Mouse (Mus musculus) brown adipose tissue, adult 24 weeks (tissue): ENCODE measurements at regions not wholly inside any gene's neighbourhood (a gene's known extent, or its start where the extent isn't known, plus 50 kb on each side); places are given as distances from the start of the nearest gene placed in this dataset.

ENCODE experiments used
- H3K27ac ChIP-seq: fragments of 200-500 bp; replicated peaks from 2 replicates; pipeline ENCODE4 v1.5.1; 2012; ENCODE audit warnings: low read depth, mild to moderate bottlenecking, low read length
- H3K4me1 ChIP-seq: fragments of 200-500 bp; 2 replicates; pipeline ENCODE4 v1.6.1; 2012; ENCODE audit warnings: low read length, mixed read lengths; ENCODE audit not compliant: control insufficient read depth, insufficient read depth, insufficient read length
- H3K4me3 ChIP-seq: fragments of 200-500 bp; 2 replicates; pipeline ENCODE4 v1.5.1; 2012; ENCODE audit warnings: low read depth, mild to moderate bottlenecking, low read length, moderate library complexity; ENCODE audit not compliant: insufficient read depth

DNA sequence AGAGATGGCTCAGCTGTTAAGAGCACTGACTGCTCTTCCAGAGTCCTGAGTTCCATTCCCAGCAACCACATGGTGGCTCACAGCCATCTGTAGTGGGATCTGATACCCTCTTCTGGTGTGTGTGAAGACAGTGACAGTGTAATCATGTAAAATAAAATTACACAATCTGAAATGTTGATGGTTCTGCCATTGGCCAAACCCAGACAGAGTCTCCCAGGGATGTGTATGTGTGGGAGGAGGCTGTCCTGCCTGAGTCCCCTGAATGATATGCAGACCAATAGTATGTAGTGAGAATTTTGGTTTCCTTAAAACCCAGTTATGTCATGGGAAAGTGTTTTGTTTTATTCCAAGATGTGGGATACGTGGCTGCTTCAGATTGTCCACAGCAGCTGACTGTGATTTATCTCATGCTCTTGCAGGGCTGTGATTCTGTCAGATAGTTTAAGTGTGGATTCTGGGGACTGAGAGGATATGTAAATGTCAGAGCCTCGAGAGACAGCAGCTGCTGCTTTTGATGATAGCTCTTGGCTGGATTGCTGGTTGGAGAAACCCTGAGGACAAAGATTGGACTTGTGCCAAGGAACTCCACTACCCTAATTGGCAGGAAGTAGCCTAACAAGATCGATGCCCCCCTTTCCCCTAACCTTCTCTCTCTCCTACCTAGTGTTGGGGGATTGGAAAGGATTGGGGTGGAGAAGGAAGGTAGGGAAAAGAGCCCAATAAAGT lies 321.6 kb upstream of the Arglu1 start:
- H3K27ac ChIP-seq = no peak overlapping the region
- no peaks in the 10 kb centered on the region for H3K4me1 ChIP-seq
- no peak overlapping the region for H3K4me3 ChIP-seq

DNA sequence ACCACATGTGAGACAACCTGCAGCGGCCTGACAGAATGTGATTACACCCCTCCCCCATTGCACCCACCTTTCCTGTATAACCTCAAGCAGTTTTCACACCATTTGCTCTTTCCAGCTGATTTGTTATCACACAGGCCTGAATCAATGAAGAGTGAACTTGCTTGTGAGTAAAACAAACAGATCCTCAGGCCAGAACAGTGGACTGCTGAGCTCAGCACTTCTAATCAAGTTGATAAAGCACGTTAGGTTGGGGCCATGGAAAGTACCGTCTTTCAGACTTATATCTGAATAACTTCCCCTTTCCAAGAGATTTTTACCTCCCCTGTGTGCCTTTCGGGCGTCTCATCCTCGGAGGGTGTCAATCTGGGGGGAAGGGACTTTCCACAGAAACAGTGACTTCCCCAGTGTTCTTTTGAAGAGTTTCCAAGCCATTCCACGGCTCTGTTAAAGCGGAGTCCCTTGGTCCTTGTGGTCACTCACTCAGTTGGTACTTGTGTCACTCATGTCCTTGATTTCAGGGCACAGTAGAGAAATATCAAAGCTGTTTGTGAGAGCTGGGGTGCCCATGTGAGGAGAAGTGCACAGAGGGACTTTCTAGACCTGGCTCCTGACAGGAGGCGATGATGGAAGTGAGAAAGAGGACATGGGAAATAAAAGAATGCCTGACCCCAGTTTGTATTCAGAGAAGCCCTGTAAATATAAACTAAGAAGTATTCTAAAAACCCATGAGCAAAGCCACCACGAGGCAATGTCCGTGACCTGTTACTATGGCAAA lies 317.9 kb upstream of the Arglu1 start:
- Histone ChIP-seq H3K4me1 (no peaks in the 10 kb centered on the region), H3K27ac (no peak overlapping the region), H3K4me3 (no peak overlapping the region)

DNA sequence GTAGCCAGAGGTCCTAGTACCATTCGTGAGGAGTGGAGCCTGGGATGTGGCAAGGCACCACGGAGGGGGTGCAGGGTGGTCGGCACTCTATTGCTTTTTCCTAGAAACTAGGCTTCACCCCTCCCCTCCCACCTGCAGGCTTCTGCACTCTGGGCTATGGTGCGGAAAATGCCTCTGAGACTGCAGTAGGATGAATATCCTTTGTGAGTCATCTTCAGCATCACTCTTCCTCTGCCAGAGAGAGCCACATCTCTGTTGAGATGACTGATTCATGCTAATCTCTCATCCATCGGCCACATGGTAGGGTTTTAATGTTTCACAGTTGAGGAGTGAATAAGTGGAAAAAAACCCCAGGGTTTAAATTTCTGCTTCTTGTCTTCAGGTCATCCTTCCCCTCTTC lies 309.6 kb upstream of the Arglu1 start:
- H3K27ac ChIP-seq = no peak overlapping the region
- H3K4me1 ChIP-seq = 0 out of 2 replicates have a peak, but pooled peaks cover 2% of the 10 kb centered on the region
- no peak overlapping the region for H3K4me3 ChIP-seq

GRCm38 (mm10) chr8:8997621-8998020 lies 307.3 kb upstream of the Arglu1 start:
- Histone ChIP-seq H3K27ac (no peak overlapping the region), H3K4me1 (0 out of 2 replicates have a peak, but pooled peaks cover 6% of the 10 kb centered on the region), H3K4me3 (no peak overlapping the region)

GRCm38 (mm10) chr8:8994596-8995189 lies 304.4 kb upstream of the Arglu1 start:
- Histone ChIP-seq H3K4me3 (peak overlapping the region; percentile 24), H3K27ac (peak overlapping the region; percentile 84), H3K4me1 (peaks cover 15% of the 10 kb centered on the region; the same call in 1 of the 2 replicates)

DNA sequence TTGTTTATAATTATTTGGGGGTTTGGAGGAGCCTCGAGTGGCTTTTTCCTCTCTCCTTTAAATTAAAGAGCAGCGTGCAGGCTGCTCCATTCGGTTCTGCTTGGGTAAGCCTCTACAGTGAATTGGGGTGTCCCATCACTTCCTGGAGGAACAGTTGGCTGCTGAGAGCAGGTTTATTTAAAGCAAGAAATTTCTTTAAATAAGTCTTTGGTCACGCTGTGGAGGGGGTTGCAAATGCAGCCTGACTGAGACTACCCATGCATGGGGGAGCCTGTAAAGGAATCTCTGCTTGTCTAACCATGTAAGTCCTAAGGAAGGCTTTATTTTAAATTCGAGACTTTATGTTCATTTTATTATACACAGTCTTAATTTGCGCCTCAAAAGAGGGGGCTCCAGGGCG lies 303.7 kb upstream of the Arglu1 start:
- Histone ChIP-seq H3K4me3 (no peak overlapping the region), H3K4me1 (peaks cover 15% of the 10 kb centered on the region; the same call in 1 of the 2 replicates), H3K27ac (peak overlapping the region; percentile 81)

DNA sequence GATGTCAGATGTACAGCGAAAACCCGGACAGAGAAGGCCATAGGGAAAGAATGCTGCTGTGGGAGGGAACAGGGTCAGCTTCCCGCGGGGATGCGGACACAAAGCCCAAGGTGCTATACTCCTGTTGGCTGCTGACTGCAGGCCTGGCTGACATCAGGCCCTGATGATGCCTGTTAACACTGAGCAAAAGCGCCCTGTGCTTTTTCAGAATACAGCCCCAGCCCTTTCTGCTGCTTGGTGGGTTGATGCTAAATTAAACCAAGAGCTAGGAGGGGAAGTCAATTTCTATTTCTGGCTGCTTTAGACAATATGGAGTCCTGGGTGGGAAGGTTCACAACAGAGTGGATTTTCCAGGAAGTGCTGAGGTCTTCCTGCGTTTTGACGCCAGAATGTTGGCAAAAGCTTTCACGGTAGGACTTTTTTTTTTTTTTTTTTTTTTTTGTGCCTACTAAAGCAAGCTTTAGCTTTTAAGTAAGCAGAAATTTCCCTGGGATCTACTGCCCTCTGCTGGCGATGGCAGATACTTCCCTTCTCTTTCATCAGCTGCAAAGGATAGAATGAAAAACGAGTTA lies 302.2 kb upstream of the Arglu1 start:
- Histone ChIP-seq H3K27ac (peak overlapping the region; percentile 88), H3K4me1 (peaks cover 15% of the 10 kb centered on the region; the same call in 1 of the 2 replicates), H3K4me3 (no peak overlapping the region)

- Histone ChIP-seq H3K27ac (peak overlapping the region; percentile 88), H3K4me3 (no peak overlapping the region), H3K4me1 (peaks cover 15% of the 10 kb centered on the region; the same call in 1 of the 2 replicates)
Measured at GRCm38 (mm10) chr8:8991026-8991425, 300.7 kb upstream of the Arglu1 start.

DNA sequence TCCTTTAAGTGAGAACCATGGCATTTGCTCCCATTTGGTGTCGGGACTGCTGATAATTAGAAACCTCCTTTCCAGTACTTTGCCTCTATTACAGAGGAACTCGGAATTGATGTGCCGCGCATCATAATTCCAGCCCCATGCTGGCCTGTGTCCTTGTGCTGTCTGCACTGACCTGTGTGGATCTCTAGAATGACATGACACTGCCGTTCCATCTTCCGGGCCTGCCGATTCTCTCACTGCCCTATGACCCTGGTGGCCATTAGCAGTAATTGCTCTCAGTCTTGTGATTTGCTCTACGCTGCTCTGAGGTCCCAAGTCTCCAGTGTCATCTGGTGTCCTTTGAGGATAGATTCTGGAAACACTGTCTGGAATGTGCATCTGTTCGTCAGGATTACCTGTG lies 295.7 kb upstream of the Arglu1 start:
- Histone ChIP-seq H3K4me1 (peaks cover 6% of the 10 kb centered on the region; the same call in 1 of the 2 replicates), H3K4me3 (no peak overlapping the region), H3K27ac (no peak overlapping the region)

GRCm38 (mm10) chr8:8985395-8985794 lies 295.1 kb upstream of the Arglu1 start:
- no peak overlapping the region for H3K4me3 ChIP-seq
- no peaks in the 10 kb centered on the region for H3K4me1 ChIP-seq
- no peak overlapping the region for H3K27ac ChIP-seq

DNA sequence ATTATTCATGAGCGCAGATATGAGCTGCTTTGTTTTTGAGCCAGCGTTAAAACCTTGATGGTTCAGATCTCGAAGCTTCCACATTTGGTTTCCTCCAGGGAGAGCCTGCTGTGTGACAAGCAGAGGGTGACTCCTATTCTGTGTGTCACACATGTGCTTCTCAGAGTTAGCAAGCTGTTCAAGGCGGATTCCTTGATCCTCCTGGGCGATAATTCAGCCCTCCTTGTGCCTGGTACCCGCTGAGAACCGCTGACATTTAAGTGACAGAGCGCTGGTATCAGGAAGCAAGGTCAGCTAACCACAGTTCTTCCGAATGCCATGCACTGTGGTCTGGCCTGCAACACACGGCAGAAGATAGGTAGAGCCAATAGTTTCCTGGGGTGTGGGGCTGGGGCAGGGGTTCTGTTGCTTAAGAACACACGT lies 294.5 kb upstream of the Arglu1 start:
- Histone ChIP-seq H3K4me1 (no peaks in the 10 kb centered on the region), H3K4me3 (no peak overlapping the region), H3K27ac (no peak overlapping the region)

DNA sequence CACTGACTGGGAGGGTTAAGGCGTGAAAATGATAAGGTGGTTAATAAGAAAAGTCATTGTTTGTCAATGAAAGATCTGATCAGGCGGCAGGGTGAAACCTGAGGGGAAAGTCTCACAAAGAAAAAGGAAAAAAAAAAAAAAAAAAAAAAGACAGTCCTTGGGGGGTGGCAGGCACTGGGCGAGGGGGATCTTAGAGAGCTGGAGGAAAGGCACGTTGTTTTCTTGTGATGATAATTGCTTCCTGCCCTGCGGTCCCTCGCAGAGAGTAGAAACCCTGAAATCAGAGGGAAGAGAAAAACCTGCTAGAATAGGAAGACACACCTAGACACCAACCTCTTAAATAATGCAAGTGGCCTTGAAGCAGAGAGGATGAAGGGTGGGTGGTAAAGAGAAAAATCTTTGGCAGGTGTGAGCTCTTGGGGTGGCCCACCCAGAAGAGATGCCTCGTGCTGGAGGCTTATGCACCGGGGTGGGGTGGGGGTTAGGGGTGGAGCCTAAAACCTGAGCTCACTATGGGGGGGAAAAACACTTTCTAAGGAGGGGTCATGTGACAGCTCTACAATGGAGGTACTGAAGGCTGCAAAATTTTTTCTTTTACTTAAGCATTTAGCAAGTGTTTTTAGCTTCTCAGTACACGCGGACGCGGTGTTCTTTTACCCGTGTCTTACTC lies 294.0 kb upstream of the Arglu1 start:
- Histone ChIP-seq H3K4me3 (no peak overlapping the region), H3K4me1 (no peaks in the 10 kb centered on the region), H3K27ac (no peak overlapping the region)

- Histone ChIP-seq H3K4me1 (no peaks in the 10 kb centered on the region), H3K4me3 (no peak overlapping the region), H3K27ac (no peak overlapping the region)
Measured at GRCm38 (mm10) chr8:8983133-8983661, 292.9 kb upstream of the Arglu1 start.

GRCm38 (mm10) chr8:8978969-8979368 lies 288.6 kb upstream of the Arglu1 start:
- no peak overlapping the region for H3K27ac ChIP-seq
- no peak overlapping the region for H3K4me3 ChIP-seq

More at GRCm38 (mm10) chr8:8978969-8979368, 288.6 kb upstream of the Arglu1 start:
- H3K4me1 ChIP-seq = no peaks in the 10 kb centered on the region
